Mouse (Mus musculus): ENCODE results near the gene Fhod1.

The Fhod1 gene

GRCm38 (mm10) chr8:105318662-105319190 lies 29.0 kb downstream of the Fhod1 start:
- no peak for DNase-seq (ENCODE audit: inconsistent age in 2 of 2, low spot score in 1 of 2)

GRCm38 (mm10) chr8:105317941-105318340 lies 29.8 kb downstream of the Fhod1 start:
- DNase-seq (ENCODE audit: inconsistent age in 2 of 2, low spot score in 1 of 2), result peak; percentile 53 to 64

GRCm38 (mm10) chr8:105315073-105315769 lies 32.5 kb downstream of the Fhod1 start:
- no peak for DNase-seq (ENCODE audit: inconsistent age in 2 of 2, low spot score in 1 of 2)

GRCm38 (mm10) chr8:105313622-105314402 lies 33.9 kb downstream of the Fhod1 start:
- no peak for DNase-seq (ENCODE audit: inconsistent age in 2 of 2, low spot score in 1 of 2)

GRCm38 (mm10) chr8:105312891-105313481 lies 34.8 kb downstream of the Fhod1 start:
- no peak for DNase-seq (ENCODE audit: inconsistent age in 2 of 2, low spot score in 1 of 2)

GRCm38 (mm10) chr8:105311718-105312117 lies 36.0 kb downstream of the Fhod1 start:
- no peak for DNase-seq (ENCODE audit: inconsistent age in 2 of 2, low spot score in 1 of 2)

GRCm38 (mm10) chr8:105310118-105310517 lies 37.6 kb downstream of the Fhod1 start:
- no peak for DNase-seq (ENCODE audit: inconsistent age in 2 of 2, low spot score in 1 of 2)

GRCm38 (mm10) chr8:105309142-105309847 lies 38.5 kb downstream of the Fhod1 start:
- no peak for DNase-seq (ENCODE audit: inconsistent age in 2 of 2, low spot score in 1 of 2)

GRCm38 (mm10) chr8:105308428-105308827 lies 39.3 kb downstream of the Fhod1 start:
- no peak for DNase-seq (ENCODE audit: inconsistent age in 2 of 2, low spot score in 1 of 2)

GRCm38 (mm10) chr8:105307670-105308069 lies 40.1 kb downstream of the Fhod1 start:
- no peak for DNase-seq (ENCODE audit: inconsistent age in 2 of 2, low spot score in 1 of 2)

- DNase-seq (ENCODE audit: inconsistent age in 2 of 2, low spot score in 1 of 2), result peak in 1 of 2 experiments; percentile 66
These were observed 41.5 kb downstream of the Fhod1 start for GRCm38 (mm10) chr8:105306146-105306691.

GRCm38 (mm10) chr8:105305211-105306145 lies 42.3 kb downstream of the Fhod1 start, which contains the start of gene Elmo3:
Gene Elmo3, plus strand, starts transcription at chr8:105305601.
- peak; percentile 76 to 90 for DNase-seq (ENCODE audit: inconsistent age in 2 of 2, low spot score in 1 of 2)

GRCm38 (mm10) chr8:105304325-105305210 lies 43.2 kb downstream of the Fhod1 start:
- DNase-seq (ENCODE audit: inconsistent age in 2 of 2, low spot score in 1 of 2), result peak in 1 of 2 experiments; percentile 62

- no peak for DNase-seq (ENCODE audit: inconsistent age in 2 of 2, low spot score in 1 of 2)
These were observed 43.9 kb downstream of the Fhod1 start for GRCm38 (mm10) chr8:105303874-105304273.

GRCm38 (mm10) chr8:105303396-105303795 lies 44.4 kb downstream of the Fhod1 start:
- DNase-seq (ENCODE audit: inconsistent age in 2 of 2, low spot score in 1 of 2), result no peak

GRCm38 (mm10) chr8:105299962-105300361 lies 47.8 kb downstream of the Fhod1 start:
- DNase-seq (ENCODE audit: inconsistent age in 2 of 2, low spot score in 1 of 2), result no peak

GRCm38 (mm10) chr8:105298351-105299252 lies 49.2 kb downstream of the Fhod1 start:
- DNase-seq (ENCODE audit: inconsistent age in 2 of 2, low spot score in 1 of 2), result peak in 1 of 2 experiments; percentile 55
